Mouse (Mus musculus) T-helper 2 cell (primary cell): Measurements from ENCODE around the gene Rdh16f1.

Experiments used
- in situ Hi-C: fragments of 300-600 bp; cut with MboI, MseI; formaldehyde crosslinking; loops from one replicate; pipeline ENCODE4 v1.15.1; 2025; ENCODE audit warnings: high pct_unique_total_duplicates

Gene Rdh16f1

GRCm38 (mm10) chr10:127759181-127760110 is at the start of gene Rdh16f1, which contains the start of gene Rdh1:
Rdh16f1 (plus strand) TSS chr10:127759787.
Rdh1 (plus strand) TSS chr10:127759721.
- in situ Hi-C loops, result loop anchor here (25.0 kb wide), 1 partner anchor 1722 kb away; no protein-coding TSS in a partner anchor

DNA sequence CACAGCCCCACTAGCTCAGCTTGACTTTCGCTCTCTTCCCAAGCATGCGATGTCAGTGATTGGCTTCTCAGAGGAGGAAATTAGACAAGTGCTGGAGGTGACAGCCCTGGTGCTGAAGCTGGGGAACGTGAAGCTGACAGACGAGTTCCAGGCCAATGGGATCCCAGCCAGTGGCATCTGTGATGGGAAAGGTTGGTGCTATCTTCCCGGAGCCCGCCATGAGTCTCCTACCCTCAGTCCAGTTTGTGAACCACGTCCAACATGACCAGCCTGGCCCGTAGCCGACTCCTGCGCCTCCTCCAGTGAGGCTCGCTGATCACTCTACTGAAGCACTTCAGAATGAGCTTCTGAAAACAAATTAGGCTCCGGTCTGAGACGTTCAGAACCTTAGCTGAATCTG is 49.3 kb upstream of the Rdh16f1 start:
- in situ Hi-C loops, result no loop called here

DNA sequence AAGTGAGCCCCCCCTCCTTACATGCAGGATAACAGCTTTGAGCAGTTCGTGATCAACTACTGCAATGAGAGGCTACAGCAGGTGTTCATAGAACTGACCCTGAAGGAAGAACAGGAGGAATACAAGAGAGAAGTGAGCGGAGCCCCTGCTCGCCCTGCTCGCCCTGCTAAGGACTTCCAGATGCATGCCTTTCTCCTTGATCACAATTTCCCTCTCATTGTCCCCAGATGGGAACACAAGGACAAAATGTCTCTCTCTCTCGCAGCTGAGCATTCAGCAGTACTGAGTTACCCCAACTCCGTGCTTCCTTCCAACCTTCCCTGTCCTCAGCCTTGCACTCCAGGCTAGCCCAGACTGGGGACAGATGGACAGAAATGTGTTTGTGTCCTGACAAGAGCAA is 46.9 kb upstream of the Rdh16f1 start:
- in situ Hi-C loops, result no loop called here

DNA sequence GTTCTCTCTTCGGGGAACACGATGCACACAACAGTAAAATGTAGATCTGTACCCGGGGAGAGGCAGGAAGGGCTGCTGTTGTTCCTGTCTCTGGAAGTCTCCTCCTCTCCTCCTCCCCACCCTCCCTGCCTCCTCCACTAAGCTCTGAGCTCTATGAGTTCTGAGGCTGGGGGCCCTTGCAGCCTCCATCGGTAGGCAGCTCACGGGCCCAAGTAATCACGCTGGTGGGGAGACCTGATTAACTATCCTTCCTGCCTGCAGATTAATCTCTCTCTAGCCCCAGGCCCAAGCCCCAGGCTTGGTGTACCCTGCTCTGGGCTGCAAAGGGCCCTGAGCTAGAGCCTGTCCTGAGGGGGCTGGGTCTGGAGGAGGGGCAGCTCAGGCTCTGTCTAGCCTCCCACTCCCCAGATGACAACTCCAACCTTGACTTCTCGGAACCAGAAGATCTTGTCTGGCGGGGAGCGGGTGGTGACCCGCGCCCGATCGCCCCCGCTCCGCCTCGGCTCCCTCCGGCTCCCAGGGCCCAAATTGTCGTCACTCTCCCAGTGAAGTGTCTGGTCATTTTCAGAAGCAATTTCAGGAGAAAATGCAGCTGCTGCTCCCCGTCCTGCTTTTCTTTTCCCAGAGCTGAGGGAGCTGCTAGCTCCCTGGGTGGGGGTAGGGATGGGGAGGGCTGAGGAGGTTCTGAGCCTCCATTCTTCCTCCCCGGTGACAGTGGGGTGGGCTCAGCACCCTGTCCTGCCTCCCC is 37.7 kb upstream of the Rdh16f1 start:
- in situ Hi-C loops, result no loop called here

GRCm38 (mm10) chr10:127724178-127724577 is 35.4 kb upstream of the Rdh16f1 start, which contains the start of gene Tac2:
Tac2 (plus strand) TSS chr10:127724478.
- in situ Hi-C loops, result no loop called here

DNA sequence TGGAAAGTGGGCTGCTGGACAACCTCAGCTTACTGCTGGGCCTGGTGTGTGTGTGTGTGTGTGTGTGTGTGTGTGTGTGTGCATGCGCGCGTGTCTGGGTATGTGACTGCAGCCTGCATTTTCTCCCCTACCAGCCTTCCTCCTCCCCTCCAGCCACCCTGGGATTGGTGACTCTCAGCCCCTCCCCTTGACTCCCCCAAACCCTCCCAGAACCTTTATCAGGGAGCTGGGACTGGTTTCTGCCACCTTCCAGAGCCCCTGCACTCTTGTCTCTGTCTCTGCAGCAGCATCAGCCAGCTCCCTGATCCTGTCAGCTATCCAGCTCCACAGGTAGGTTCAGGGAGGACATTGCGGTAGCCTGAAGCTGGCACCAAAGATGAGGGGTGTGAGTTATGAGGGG is 34.5 kb upstream of the Rdh16f1 start:
- in situ Hi-C loops, result no loop called here

GRCm38 (mm10) chr10:127728437-127728836 is 31.1 kb upstream of the Rdh16f1 start:
- in situ Hi-C loops, result no loop called here

DNA sequence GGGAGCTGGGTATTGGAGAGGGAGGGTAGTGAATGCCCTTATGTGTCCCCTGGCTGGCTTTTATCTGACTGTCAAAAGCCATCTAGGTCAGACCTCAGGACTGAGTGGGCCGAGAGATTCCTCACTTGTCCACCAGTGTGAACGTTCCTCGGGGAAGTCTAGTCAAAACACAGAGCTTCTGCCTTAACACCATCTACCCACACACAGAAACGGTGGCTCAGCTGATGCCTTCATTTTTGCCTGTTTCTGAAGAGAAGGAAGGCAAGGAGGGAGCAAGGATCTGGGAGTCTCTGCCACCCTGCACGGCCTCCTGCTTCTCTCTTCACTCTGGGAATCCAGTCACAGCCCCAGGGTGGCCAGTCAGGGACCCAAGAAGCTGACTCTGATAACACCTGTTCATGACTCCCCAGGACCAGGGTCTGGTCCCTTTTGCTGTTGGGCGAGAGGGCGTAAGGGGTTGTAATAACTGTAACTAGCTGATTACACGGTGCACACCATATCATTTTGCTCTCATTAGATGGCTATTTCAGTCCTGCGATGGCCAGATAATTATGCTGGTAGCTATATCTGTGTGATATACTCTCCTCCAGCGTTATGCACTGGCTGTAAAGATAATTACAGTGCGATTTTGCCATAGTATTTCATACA is 29.2 kb upstream of the Rdh16f1 start:
- in situ Hi-C loops, result no loop called here

DNA sequence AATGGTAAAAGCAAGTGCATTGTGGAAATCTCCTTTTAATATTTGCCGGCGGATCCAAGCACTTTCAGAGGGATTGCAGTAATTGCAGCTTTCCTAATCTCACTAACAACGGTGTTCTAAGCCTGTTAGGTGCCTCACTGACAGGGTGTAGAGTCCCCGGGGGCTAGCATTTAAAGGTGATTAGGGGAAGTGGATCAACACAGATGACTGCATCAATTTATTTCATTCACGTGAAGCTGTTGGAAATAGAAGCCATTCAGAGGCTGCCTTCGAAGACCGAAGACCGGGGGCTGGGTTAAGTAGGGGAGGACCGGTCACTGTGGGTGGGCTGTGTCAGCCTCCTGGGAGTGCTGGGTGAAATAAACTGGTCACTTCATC is 28.7 kb upstream of the Rdh16f1 start:
- in situ Hi-C loops, result no loop called here

- in situ Hi-C loops, result no loop called here
Observed at GRCm38 (mm10) chr10:127731397-127731796, 28.2 kb upstream of the Rdh16f1 start.

- in situ Hi-C loops, result no loop called here
Observed at GRCm38 (mm10) chr10:127734434-127734833, 25.2 kb upstream of the Rdh16f1 start.

DNA sequence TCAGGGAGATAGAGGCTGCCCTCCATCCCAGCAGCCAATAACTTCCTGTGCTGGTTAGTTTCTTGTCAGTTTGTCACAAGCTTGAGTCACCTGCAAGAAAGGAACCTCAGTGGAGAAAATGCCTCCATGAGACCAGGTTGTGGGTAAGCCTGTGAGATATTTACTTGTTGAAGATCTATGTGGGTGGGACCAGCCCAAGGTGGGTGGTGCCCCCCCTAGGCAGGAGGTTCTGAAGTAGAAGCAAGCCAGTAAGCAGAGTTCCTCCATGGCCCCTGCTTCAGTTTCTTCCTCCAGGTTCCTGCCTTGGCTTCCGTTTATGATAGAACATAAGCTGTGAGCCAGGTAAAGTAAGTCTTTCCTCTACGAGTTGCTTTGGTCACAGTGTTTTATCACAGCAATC is 23.3 kb upstream of the Rdh16f1 start:
- in situ Hi-C loops, result no loop called here

DNA sequence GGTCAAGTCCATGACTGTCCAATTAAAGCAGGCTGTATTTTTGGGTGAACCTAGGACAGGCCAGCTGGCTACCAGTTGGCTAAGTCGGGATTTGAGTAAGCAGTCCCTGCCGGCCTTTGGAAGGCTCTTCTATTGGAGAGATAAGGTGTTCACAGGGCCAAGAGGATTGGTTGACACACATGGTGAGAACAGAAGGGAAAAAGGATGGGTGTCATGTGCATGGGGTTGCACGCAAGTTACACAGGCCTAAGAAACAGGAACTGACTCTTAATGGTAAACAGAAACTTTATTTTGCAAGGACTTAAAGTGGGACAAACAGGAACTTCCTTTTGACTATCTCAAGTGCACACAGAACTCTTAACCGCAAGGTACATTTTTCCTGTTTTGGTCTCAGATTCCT is 22.7 kb upstream of the Rdh16f1 start:
- in situ Hi-C loops, result no loop called here

DNA sequence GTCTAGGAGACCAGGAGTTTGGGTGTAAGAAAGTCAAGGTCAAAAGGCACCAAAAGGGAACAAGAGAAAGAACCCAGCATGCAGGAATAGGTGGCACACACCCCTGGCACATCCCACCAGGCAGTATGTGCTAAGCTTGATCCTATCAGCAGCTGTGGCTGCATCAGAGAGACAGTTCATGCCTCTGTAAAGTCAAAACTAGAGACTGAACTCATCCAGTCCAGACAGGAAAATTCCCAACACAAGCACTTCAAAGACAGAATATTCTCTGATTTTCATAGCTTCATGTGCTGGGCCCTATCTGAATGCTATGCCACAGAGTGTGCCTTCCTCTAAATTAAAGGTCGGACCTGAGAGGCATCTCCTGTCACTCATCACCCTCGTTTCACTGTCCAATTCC is 22.0 kb upstream of the Rdh16f1 start:
- in situ Hi-C loops, result no loop called here

DNA sequence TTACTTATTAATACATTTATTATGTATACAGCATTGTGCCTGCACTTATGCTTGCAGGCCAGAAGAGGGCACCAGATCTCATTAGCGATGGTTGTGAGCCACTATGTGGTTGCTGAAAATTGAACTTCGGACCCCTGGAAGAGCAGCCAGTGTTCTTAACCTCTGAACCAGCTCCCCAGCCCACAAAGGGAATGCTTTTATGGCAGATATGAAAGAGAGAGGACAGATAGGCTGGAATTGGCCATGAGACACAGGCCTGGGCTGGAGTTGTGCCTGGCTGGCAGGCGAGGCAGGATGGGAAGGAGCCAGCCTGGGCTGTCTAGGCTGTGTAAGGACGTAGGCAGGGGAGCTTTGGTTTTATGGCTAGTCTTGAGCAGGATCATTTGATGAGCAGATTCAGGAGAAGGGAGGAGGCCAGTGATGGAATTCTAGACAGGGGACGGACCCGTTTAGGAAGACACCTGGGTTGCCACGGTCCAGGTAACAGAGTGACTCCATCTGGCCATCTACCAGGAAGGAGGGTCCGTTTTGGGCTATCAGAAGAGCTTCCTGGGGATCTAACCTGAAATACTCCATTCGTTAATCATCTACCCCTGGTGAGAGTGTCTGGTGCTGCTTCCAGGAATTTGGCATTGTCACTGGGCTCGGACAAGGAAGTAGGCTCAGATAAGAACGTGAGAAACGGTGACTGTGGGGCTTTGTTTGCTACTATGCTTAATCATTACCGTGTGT is 21.3 kb upstream of the Rdh16f1 start:
- in situ Hi-C loops, result no loop called here

- in situ Hi-C loops, result no loop called here
Observed at GRCm38 (mm10) chr10:127739083-127739660, 20.4 kb upstream of the Rdh16f1 start, which contains the start of gene Zbtb39. Zbtb39 (plus strand) TSS chr10:127739538.

DNA sequence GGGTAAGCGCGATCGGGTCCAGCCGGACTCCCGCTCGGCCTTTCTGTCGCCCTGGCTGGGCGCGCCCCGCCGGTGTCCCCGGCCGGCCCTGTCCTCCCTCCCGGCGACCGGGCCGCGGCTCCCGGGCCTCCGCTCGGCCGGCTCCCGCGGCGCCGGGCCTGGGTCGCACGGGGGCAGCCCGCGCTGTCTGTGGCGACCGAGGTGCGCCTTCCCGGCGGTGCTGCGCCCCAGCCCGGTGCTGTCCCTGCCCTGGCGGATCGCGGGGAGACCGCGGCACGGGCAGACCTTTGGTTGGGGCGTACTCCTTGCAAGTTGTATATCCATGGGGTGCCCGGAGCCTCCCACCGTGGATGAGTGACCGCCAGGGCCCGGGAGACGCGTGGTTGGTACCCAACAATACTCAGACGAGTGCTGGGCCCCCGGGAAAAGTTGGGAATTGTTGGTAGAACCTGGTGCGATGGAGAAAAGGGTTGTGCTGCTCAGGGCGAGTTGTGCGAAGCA is 19.9 kb upstream of the Rdh16f1 start:
- in situ Hi-C loops, result no loop called here

- in situ Hi-C loops, result no loop called here
Observed at GRCm38 (mm10) chr10:127744661-127745060, 14.9 kb upstream of the Rdh16f1 start.

DNA sequence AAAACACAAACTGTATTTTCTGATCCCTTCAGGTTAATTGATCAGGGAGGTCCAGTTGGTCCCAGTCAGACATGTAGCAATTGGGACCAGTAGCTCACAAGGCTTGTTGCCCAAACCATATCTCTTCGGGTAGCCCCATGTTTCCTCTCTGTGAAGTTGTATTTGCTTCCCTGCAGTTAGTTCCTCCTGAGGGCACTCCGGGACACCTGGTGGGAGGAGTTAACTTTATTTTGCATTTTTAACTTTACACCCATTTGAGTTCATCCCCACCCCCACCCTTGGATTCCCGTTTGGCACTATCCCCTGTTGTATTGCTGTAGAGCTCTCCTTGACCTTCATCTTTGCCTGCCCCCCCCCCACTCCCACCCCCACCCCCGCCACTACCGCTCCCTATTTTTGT is 13.7 kb upstream of the Rdh16f1 start:
- in situ Hi-C loops, result no loop called here

GRCm38 (mm10) chr10:127747254-127747653 is 12.3 kb upstream of the Rdh16f1 start:
- in situ Hi-C loops, result no loop called here
